Mouse (Mus musculus) cortical plate, adult 2 months (tissue): ENCODE measurements at regions not wholly inside any gene's neighbourhood (a gene's known extent, or its start where the extent isn't known, plus 50 kb on each side); places are given as distances from the start of the nearest gene placed in this dataset.

Experiments
- H3K27ac ChIP-seq: fragments of 200-500 bp; 2 replicates; pipeline ENCODE4 v1.5.1; 2012; ENCODE audit warnings: low read length, control low read depth, inconsistent platforms; ENCODE audit not compliant: insufficient read depth
- H3K4me1 ChIP-seq: fragments of 200-500 bp; 2 replicates; pipeline ENCODE4 v1.6.1; 2011; ENCODE audit warnings: low read length; ENCODE audit not compliant: control insufficient read depth, insufficient read depth
- H3K4me3 ChIP-seq: fragments of 200-500 bp; 2 replicates; pipeline ENCODE4 v1.5.1; 2011; ENCODE audit warnings: mild to moderate bottlenecking, low read length, control low read depth; ENCODE audit not compliant: insufficient read depth
- CTCF ChIP-seq: fragments of 200-500 bp; IDR thresholded peaks from 2 replicates; pipeline ENCODE4 v1.5.1; 2011; ENCODE audit warnings: mild to moderate bottlenecking, control low read depth, low read length; ENCODE audit not compliant: insufficient read depth; ENCODE audit errors: extremely low read depth
- POLR2A ChIP-seq: fragments of 200-500 bp; IDR thresholded peaks from 2 replicates; pipeline ENCODE4 v1.6.1; 2011; ENCODE audit warnings: mild to moderate bottlenecking, low read length, control low read depth; ENCODE audit not compliant: insufficient read depth; ENCODE audit errors: extremely low read depth

DNA sequence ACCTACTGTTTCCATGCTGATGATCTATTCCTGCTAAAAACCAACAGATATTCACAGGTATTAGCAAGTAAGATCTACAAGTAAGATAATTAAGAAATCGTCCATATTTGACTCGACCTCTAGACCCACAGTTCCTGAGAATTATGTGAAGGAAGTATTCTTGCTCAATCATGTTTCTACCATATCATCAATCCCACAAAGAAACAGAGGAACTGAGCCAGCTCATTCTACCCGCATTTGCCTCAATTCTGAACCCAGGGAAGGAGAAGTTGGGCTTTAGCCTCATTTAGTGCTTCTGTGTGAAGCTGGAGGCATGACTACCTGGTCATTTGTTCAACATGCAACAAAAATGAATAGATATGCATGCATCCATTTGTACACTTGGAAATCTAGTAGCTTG lies 346.5 kb downstream of the Gsdmc2 start:
- H3K27ac ChIP-seq: no peak overlapping the region
- no peaks in the 10 kb centered on the region for H3K4me1 ChIP-seq
- TF ChIP-seq POLR2A (no peak), CTCF (no peak)
- H3K4me3 ChIP-seq: no peak overlapping the region

DNA sequence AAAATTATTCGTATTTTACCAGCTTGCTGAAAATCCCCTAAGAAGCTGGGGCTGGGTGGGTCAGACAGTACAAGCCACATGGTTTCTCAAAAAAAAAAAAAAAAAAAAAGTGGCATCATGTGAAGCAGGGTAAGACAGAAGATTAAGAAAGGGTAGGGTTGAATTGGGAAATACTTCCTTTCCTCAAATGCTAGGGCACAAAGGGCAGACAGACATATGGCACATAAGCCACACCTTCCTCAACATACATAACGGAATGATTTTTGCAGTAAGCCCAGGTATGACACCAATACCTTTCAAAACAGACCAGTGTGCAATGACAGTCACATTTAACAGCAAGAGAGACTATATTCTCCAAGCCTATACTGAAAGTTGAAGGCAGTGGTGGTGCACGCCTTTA lies 347.8 kb downstream of the Gsdmc2 start:
- no peak for TF ChIP-seq POLR2A
- TF ChIP-seq CTCF: no peak
- H3K27ac ChIP-seq: no peak overlapping the region
- H3K4me1 ChIP-seq: no peaks in the 10 kb centered on the region
- no peak overlapping the region for H3K4me3 ChIP-seq

DNA sequence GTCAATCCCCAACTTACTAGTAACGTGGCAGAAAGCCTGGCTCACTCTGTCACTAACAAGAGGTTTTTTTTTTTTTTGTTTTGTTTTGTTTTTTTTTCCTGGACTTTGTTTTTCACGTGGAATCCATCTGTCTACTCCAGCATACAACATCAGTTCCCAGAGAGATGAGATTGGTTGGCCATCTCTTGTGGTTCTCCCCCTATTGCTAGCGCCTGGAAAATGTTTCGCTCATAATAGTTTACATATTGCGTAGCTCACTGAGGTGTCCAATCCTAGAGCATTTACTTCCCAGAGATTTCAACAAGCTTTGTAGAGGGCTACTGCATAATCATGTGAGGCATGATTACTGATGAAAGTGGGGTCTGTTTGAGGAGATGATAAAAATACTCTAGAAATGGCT lies 360.1 kb downstream of the Gsdmc2 start:
- TF ChIP-seq CTCF (no peak), POLR2A (no peak)
- no peak overlapping the region for H3K27ac ChIP-seq
- H3K4me3 ChIP-seq: no peak overlapping the region
- H3K4me1 ChIP-seq: no peaks in the 10 kb centered on the region

DNA sequence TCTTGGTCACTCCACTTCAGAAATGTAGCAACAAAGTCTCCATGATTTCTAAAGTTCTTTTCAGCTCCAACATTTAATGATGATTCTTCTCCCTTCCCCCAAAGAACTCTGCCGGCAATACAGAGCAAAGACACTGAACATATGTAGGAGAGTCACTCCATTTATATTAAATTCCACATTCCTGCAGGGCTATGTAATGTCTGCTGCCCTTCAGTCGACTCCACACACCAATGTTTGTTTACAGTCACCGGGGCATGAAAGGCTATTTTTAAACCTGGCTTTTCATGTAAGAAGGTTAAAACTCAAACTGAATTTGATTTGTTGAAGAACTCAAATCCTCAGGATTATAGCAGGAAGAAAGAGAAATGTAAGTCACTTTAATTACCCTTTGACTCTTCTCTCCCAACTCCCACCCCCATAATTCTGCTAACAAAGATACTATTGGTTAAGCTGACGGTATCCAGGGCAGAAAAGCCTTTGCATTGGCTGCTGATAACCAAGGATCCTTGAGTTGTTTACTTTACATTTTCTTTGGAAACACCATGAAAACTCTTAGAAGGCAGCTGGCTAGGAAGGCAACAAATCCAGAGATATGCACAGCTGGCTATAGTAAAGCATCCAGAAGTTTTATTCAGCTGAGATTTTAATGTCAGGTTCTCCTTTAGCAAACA lies 360.6 kb downstream of the Gsdmc2 start:
- Histone ChIP-seq H3K4me1 (no peaks in the 10 kb centered on the region; the same call in 1 of the 2 replicates), H3K4me3 (no peak overlapping the region), H3K27ac (no peak overlapping the region)
- TF ChIP-seq CTCF (no peak), POLR2A (no peak)

DNA sequence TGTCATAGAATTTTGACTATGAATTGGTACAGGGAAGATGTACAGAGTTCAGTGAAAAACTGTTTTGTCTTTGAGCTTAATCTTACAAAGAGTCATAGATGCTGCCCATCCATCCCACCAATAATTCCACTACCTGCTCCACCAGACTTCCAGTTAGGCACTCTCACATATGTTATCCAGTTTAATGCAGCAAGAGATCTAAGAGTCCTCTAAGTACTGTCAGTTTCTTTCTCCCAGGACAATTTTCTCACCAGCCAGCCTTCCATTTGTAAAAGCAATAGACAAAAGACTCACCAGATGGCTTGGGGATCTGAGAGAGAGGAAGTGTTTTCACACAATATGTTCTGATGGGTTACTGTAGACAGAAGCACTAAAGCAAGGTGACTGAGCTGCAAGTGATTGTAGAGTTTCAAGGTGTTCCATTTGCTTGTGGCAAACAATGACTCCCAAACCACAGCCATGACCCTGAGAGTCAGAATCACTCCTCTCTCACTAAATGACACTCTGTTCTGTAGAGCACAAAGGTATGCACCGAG lies 365.6 kb downstream of the Gsdmc2 start:
- Histone ChIP-seq H3K4me3 (no peak overlapping the region), H3K27ac (no peak overlapping the region), H3K4me1 (no peaks in the 10 kb centered on the region; the same call in 1 of the 2 replicates)
- TF ChIP-seq POLR2A: no peak
- TF ChIP-seq CTCF: no peak

DNA sequence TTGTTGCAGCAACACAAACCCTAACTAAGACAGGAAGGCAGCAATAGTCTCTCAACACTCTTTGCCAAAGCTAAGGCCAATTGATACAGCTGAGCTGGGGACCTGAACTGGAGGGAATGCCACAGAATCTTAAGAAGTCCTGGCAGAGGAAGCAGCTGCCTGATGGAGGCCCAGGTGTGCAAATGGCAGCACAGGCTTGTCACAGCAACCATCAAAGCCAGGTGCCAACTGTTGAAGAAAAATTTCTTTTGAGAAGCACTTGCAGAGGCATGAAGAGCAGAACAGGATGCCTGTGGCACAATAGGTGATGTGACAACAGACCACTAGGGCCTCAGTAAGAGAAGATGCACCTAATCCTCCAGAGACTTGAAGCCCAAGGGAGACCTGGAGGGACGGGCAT lies 378.1 kb downstream of the Gsdmc2 start:
- Histone ChIP-seq H3K27ac (no peak overlapping the region), H3K4me3 (no peak overlapping the region), H3K4me1 (no peaks in the 10 kb centered on the region)
- TF ChIP-seq CTCF (no peak), POLR2A (no peak)

DNA sequence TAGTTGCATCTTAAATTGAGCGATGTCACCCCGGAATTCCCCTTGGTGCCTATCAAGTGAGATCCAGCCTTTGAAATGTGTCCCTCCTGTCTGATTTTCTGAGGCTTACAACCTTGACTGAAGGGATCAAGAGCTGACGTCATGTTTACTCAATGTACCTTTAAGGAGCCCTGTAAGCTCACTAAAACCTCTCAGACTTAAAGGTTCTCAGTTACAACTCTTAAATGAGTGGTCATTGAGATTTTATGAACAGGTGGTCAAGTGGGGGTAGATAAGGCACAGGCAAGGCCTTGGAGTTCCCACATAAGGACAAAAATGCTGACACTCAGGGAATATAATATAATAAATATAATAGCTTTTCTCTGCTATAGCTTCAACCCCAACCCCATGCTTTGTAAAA lies 392.4 kb downstream of the Gsdmc2 start:
- H3K4me1 ChIP-seq: no peaks in the 10 kb centered on the region
- H3K27ac ChIP-seq: no peak overlapping the region

DNA sequence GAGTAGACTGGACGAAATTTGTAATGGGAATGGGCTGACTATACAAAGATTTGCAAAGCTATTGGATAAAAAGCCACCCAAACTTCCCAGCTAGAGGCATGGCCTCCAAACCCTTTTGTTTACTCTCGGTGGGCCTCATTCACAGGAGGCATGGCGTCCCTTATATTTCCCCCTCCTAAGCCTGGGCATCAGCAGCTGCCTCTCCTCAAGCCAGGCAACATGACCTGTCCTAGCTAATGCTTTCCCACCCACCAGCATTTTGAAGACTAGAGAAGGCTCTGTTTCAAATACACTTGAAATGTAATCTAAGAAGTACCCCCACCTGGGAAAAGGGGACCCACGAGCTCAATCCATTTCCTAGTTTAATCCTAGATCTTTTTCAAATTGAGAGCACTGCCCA lies 398.7 kb downstream of the Gsdmc2 start:
- Histone ChIP-seq H3K4me3 (no peak overlapping the region), H3K27ac (no peak overlapping the region), H3K4me1 (no peaks in the 10 kb centered on the region)
- no peak for TF ChIP-seq CTCF
- TF ChIP-seq POLR2A: no peak

More for the DNA sequence above, 392.4 kb downstream of the Gsdmc2 start:
- TF ChIP-seq POLR2A (no peak), CTCF (no peak)
- H3K4me3 ChIP-seq: no peak overlapping the region

DNA sequence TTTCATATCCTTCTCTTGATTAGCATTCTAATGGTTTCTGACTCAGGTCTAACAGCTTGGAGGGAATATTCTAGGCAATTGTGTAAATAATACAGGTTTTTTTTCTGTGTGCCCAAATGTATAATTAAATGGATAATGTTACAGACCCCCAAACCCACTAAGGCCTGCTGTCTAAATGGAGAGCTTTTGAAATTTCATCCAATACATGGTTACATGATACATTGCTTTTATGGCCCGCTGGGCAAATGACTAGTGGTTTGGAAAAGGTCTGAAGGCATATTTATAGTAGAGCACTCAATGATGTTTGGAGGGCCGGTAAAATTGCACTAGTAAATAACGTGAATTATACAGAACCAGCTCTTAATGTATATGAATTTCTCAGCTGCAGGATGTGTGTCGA lies 400.0 kb downstream of the Gsdmc2 start:
- TF ChIP-seq POLR2A: no peak
- no peak for TF ChIP-seq CTCF
- no peak overlapping the region for H3K27ac ChIP-seq
- H3K4me3 ChIP-seq: no peak overlapping the region
- H3K4me1 ChIP-seq: no peaks in the 10 kb centered on the region

DNA sequence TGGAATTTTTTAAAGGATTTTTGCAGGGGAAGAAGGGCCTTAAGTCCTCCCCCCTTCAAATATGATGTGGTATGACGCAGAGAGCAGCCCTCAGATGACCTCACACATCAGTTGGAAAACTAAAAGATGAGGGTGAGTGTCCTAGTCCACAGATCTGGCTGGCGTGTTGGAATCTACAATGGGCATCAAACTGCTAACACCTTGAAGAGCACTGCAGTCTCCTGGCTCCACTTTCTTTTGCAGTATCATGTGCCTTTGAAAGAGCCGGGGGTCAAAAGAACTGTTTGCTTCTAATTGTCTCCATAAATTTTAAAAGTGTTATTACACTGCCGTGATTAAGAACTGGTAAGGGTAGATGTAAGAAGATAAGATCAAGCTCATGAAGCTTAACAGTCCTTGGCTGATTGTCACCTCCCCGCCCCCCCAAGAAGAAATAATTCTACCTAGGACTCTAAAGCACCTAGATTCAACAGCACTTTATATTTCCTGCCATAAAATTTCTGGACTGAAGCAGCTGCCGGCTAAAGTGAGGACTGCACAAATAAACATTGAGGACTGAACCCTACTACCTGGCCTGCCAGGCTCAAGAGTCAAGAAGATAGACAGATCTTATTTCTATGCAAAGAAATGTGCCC lies 402.7 kb downstream of the Gsdmc2 start:
- Histone ChIP-seq H3K27ac (no peak overlapping the region), H3K4me3 (no peak overlapping the region), H3K4me1 (no peaks in the 10 kb centered on the region)
- TF ChIP-seq POLR2A (no peak), CTCF (no peak)

DNA sequence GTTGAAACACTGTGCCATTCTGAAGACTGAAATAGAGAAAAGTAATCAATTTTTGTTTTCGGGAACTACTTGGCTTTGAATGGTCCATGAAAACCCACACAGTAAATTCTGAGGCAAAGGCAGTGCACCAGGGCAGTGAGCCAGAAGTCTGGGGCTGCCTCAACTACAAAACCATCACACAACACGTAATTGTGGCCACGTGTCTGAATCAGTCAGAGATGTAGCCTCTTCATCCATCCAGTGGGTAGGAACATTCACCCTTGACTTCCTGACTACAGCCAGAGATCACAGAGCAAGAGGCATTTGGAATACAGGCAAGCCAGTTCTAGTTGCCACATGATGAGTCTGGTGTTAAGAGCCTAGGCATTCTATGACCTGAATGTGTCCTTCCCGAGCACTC lies 432.3 kb downstream of the Gsdmc2 start:
- H3K27ac ChIP-seq: no peak overlapping the region
- no peak for TF ChIP-seq CTCF
- no peak for TF ChIP-seq POLR2A
- H3K4me1 ChIP-seq: no peaks in the 10 kb centered on the region
- H3K4me3 ChIP-seq: no peak overlapping the region
